Mouse (Mus musculus): ENCODE measurements around the gene S100a11.
"Not testable (repeated sequence)": the region's sequence is repeated elsewhere in the genome, so short reads cannot be mapped to it uniquely, and the experiment has no call there.

Gene S100a11

GRCm38 (mm10) chr3:93511036-93511435 is 9.3 kb upstream of the S100a11 start:
- Histone ChIP-seq H3K27me3 (ENCODE audit: control insufficient read depth, insufficient read depth, low read length, poor library complexity, severe bottlenecking) (no peaks in the 10 kb centered on the region), H3K36me3 (ENCODE audit: control insufficient read depth, insufficient read depth, low read length, poor library complexity, severe bottlenecking) (no peaks in the 10 kb centered on the region)
- no peak for DNase-seq (ENCODE audit: low read depth, low spot score)

GRCm38 (mm10) chr3:93511801-93512200 is 8.5 kb upstream of the S100a11 start:
- Histone ChIP-seq H3K36me3 (ENCODE audit: control insufficient read depth, insufficient read depth, low read length, poor library complexity, severe bottlenecking) (no peaks in the 10 kb centered on the region), H3K27me3 (ENCODE audit: control insufficient read depth, insufficient read depth, low read length, poor library complexity, severe bottlenecking) (no peaks in the 10 kb centered on the region)
- no peak for DNase-seq (ENCODE audit: low read depth, low spot score)

- Histone ChIP-seq H3K27me3 (ENCODE audit: control insufficient read depth, insufficient read depth, low read length, poor library complexity, severe bottlenecking) (no peaks in the 10 kb centered on the region), H3K36me3 (ENCODE audit: control insufficient read depth, insufficient read depth, low read length, poor library complexity, severe bottlenecking) (no peaks in the 10 kb centered on the region)
- DNase-seq (ENCODE audit: low read depth, low spot score): no peak
Observed at GRCm38 (mm10) chr3:93512386-93513101, 7.7 kb upstream of the S100a11 start.

GRCm38 (mm10) chr3:93514628-93515027 is 5.7 kb upstream of the S100a11 start:
- DNase-seq (ENCODE audit: low read depth, low spot score): no peak
- no peaks in the 10 kb centered on the region for H3K36me3 ChIP-seq (ENCODE audit: control insufficient read depth, insufficient read depth, low read length, poor library complexity, severe bottlenecking)

GRCm38 (mm10) chr3:93517343-93517742 is 2.9 kb upstream of the S100a11 start:
- H3K27me3 ChIP-seq (ENCODE audit: control insufficient read depth, insufficient read depth, low read length, poor library complexity, severe bottlenecking): no peaks in the 10 kb centered on the region
- H3K36me3 ChIP-seq (ENCODE audit: control insufficient read depth, insufficient read depth, low read length, poor library complexity, severe bottlenecking): no peaks in the 10 kb centered on the region
- DNase-seq (ENCODE audit: low read depth, low spot score): no peak

More at GRCm38 (mm10) chr3:93514628-93515027, 5.7 kb upstream of the S100a11 start:
- no peaks in the 10 kb centered on the region for H3K27me3 ChIP-seq (ENCODE audit: control insufficient read depth, insufficient read depth, low read length, poor library complexity, severe bottlenecking)

GRCm38 (mm10) chr3:93519856-93520329 is 395 bp upstream of the S100a11 start:
- peaks cover 2% of the 10 kb centered on the region; the same call in 1 of the 2 replicates for H3K36me3 ChIP-seq (ENCODE audit: control insufficient read depth, insufficient read depth, low read length, poor library complexity, severe bottlenecking)
- DNase-seq (ENCODE audit: low read depth, low spot score): no peak
- no peaks in the 10 kb centered on the region for H3K27me3 ChIP-seq (ENCODE audit: control insufficient read depth, insufficient read depth, low read length, poor library complexity, severe bottlenecking)

GRCm38 (mm10) chr3:93521462-93522057 is 1.3 kb downstream of the S100a11 start:
- peaks cover 12% of the 10 kb centered on the region for H3K36me3 ChIP-seq (ENCODE audit: control insufficient read depth, insufficient read depth, low read length, poor library complexity, severe bottlenecking)
- peak; percentile 46 for DNase-seq (ENCODE audit: low read depth, low spot score)
- H3K27me3 ChIP-seq (ENCODE audit: control insufficient read depth, insufficient read depth, low read length, poor library complexity, severe bottlenecking): no peaks in the 10 kb centered on the region

GRCm38 (mm10) chr3:93522611-93523010 is 2.3 kb downstream of the S100a11 start:
- Histone ChIP-seq H3K27me3 (ENCODE audit: control insufficient read depth, insufficient read depth, low read length, poor library complexity, severe bottlenecking) (no peaks in the 10 kb centered on the region), H3K36me3 (ENCODE audit: control insufficient read depth, insufficient read depth, low read length, poor library complexity, severe bottlenecking) (peaks cover 20% of the 10 kb centered on the region)
- peak; percentile 47 for DNase-seq (ENCODE audit: low read depth, low spot score)

GRCm38 (mm10) chr3:93527300-93527699 is 7.0 kb downstream of the S100a11 start:
- H3K27me3 ChIP-seq (ENCODE audit: control insufficient read depth, insufficient read depth, low read length, poor library complexity, severe bottlenecking): no peaks in the 10 kb centered on the region
- peaks cover 20% of the 10 kb centered on the region for H3K36me3 ChIP-seq (ENCODE audit: control insufficient read depth, insufficient read depth, low read length, poor library complexity, severe bottlenecking)
- no peak for DNase-seq (ENCODE audit: low read depth, low spot score)

- Histone ChIP-seq H3K27me3 (ENCODE audit: control insufficient read depth, insufficient read depth, low read length, poor library complexity, severe bottlenecking) (no peaks in the 10 kb centered on the region), H3K36me3 (ENCODE audit: control insufficient read depth, insufficient read depth, low read length, poor library complexity, severe bottlenecking) (peaks cover 20% of the 10 kb centered on the region)
- DNase-seq (ENCODE audit: low read depth, low spot score): no peak
Observed at GRCm38 (mm10) chr3:93528807-93529206, 8.5 kb downstream of the S100a11 start.

- no peak for DNase-seq (ENCODE audit: low read depth, low spot score)
- Histone ChIP-seq H3K36me3 (ENCODE audit: control insufficient read depth, insufficient read depth, low read length, poor library complexity, severe bottlenecking) (no peaks in the 10 kb centered on the region), H3K27me3 (ENCODE audit: control insufficient read depth, insufficient read depth, low read length, poor library complexity, severe bottlenecking) (no peaks in the 10 kb centered on the region)
Observed at GRCm38 (mm10) chr3:93537068-93537576, 16.8 kb downstream of the S100a11 start.

GRCm38 (mm10) chr3:93538486-93538885 is 18.2 kb downstream of the S100a11 start:
- no peak for DNase-seq (ENCODE audit: low read depth, low spot score)
- H3K36me3 ChIP-seq (ENCODE audit: control insufficient read depth, insufficient read depth, low read length, poor library complexity, severe bottlenecking): no peaks in the 10 kb centered on the region
- H3K27me3 ChIP-seq (ENCODE audit: control insufficient read depth, insufficient read depth, low read length, poor library complexity, severe bottlenecking): no peaks in the 10 kb centered on the region

GRCm38 (mm10) chr3:93541501-93541900 is 21.2 kb downstream of the S100a11 start:
- DNase-seq (ENCODE audit: low read depth, low spot score): no peak
- no peaks in the 10 kb centered on the region for H3K36me3 ChIP-seq (ENCODE audit: control insufficient read depth, insufficient read depth, low read length, poor library complexity, severe bottlenecking)

GRCm38 (mm10) chr3:93544170-93544569 is 23.9 kb downstream of the S100a11 start:
- H3K36me3 ChIP-seq (ENCODE audit: control insufficient read depth, insufficient read depth, low read length, poor library complexity, severe bottlenecking); H3K27me3 ChIP-seq (ENCODE audit: control insufficient read depth, insufficient read depth, low read length, poor library complexity, severe bottlenecking): not testable (repeated sequence)
- DNase-seq (ENCODE audit: low read depth, low spot score): peak; percentile 68

More at GRCm38 (mm10) chr3:93541501-93541900, 21.2 kb downstream of the S100a11 start:
- no peaks in the 10 kb centered on the region for H3K27me3 ChIP-seq (ENCODE audit: control insufficient read depth, insufficient read depth, low read length, poor library complexity, severe bottlenecking)

- DNase-seq (ENCODE audit: low read depth, low spot score): peak; percentile 87
- Histone ChIP-seq H3K27me3 (ENCODE audit: control insufficient read depth, insufficient read depth, low read length, poor library complexity, severe bottlenecking) (no peaks in the 10 kb centered on the region), H3K36me3 (ENCODE audit: control insufficient read depth, insufficient read depth, low read length, poor library complexity, severe bottlenecking) (no peaks in the 10 kb centered on the region)
Observed at GRCm38 (mm10) chr3:93547099-93547648, 26.9 kb downstream of the S100a11 start.
